Mouse (Mus musculus) heart, postnatal 25 days (tissue): ENCODE measurements around the gene Dusp2. TPM values are rescaled to one million over a fixed set of nuclear protein-coding genes. Genes with fewer than 3 reads are reported as not detected.

ENCODE experiments used
- DNase-seq: peaks from one replicate; pipeline ENCODE4 v3.0.0; 2022; ENCODE audit warnings: low spot score
- intact Hi-C: fragments of 180-260 bp; cut with DNase I; formaldehyde crosslinking; loops from one replicate; pipeline ENCODE4 v1.15.1; 2025
- total RNA-seq, 2 experiments: library from RNA; stranded (reverse); gene quantifications; 2 replicates each; pipeline ENCODE4 v1.2.3; 2021

Dusp2 gene
- total RNA-seq, 2 experiments from 2014 or later = 0.31 to 0.49 TPM

DNA sequence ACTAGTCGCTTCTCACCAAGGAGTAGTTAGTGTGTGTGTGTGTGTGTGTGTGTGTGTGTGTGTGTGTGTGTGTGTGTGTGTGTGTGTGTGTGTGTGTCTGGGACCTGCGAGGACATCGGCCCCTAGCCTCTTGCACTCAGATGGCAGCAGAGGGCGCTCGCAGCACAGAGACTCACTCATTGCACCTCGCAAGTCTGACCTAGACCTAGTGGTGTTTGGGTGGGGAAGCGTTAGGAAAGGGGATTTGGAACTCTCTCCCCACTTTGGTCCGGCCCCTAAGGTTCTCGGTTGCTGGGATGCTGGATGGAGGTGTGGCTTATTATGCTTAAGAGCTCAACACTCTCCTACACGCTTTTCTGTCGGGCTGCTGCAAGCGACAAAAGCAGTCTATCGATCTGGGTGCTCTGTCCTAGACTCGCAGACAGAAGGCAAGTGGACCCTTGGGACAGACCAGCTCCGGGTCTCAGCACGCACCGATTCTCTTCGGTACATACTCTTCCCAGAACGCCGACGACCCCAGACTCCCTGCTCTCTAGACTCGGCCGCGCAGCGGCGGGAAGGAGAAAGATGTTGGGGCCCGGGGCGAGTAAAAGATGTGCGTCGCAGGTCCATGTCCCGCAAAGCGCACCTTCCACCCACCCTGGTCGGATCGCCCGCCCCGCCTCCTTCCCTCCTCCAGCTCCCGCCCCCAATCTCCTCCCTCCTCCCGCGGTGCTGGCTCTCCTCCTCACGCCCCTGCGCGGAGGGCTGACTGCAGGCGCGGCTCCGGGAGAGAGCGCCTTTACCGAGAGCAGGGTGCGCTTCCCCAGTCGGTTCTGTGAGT lies 26.7 kb downstream of the Dusp2 start, which contains the start of gene Adra2b:
TSS of gene Adra2b (plus strand) at position 750 of the 823 bp plus-strand sequence.
- intact Hi-C loops = loop anchor here (1.0 to 5.0 kb wide), 5 partner anchors 26 to 195 kb away; no protein-coding TSS in a partner anchor
- peak; percentile 56 for DNase-seq

DNA sequence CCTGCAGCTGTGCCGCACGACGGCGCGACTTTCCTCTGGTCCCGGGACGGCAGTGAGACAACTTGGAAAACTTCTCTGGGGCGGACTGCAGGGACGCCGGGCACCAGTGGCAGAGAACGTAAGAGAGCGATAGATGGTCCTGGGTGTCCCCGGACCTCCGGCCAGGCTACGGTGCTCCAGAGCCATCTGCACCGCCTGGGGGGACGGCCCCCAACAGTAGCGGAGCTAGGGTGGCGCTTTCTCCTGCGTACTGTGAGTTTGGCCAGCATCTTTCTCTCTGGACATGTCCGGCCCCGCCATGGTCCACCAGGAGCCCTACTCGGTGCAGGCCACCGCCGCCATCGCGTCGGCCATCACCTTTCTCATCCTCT lies 27.3 kb downstream of the Dusp2 start:
- no peak for DNase-seq
- intact Hi-C loops = loop anchor here (2.0 to 5.0 kb wide), 4 partner anchors 26 to 194 kb away; no protein-coding TSS in a partner anchor

- intact Hi-C loops = loop anchor here (2.0 to 5.0 kb wide), 4 partner anchors 25 to 194 kb away; no protein-coding TSS in a partner anchor
- no peak for DNase-seq
These were observed 27.7 kb downstream of the Dusp2 start for GRCm38 (mm10) chr2:127363696-127364095.

- no peak for DNase-seq
- intact Hi-C loops = loop anchor here (5.0 kb wide), 2 partner anchors 138 to 193 kb away; no protein-coding TSS in a partner anchor
These were observed 28.5 kb downstream of the Dusp2 start for GRCm38 (mm10) chr2:127364452-127364851.

GRCm38 (mm10) chr2:127367126-127367820 lies 31.3 kb downstream of the Dusp2 start:
- no peak for DNase-seq
- intact Hi-C loops = no loop called here

GRCm38 (mm10) chr2:127369703-127370376 lies 33.9 kb downstream of the Dusp2 start:
- DNase-seq = no peak
- intact Hi-C loops = no loop called here

GRCm38 (mm10) chr2:127370561-127371483 lies 34.9 kb downstream of the Dusp2 start:
- no peak for DNase-seq
- intact Hi-C loops = no loop called here

- intact Hi-C loops = no loop called here
- DNase-seq = no peak
These were observed 35.5 kb downstream of the Dusp2 start for GRCm38 (mm10) chr2:127371484-127371861.

DNA sequence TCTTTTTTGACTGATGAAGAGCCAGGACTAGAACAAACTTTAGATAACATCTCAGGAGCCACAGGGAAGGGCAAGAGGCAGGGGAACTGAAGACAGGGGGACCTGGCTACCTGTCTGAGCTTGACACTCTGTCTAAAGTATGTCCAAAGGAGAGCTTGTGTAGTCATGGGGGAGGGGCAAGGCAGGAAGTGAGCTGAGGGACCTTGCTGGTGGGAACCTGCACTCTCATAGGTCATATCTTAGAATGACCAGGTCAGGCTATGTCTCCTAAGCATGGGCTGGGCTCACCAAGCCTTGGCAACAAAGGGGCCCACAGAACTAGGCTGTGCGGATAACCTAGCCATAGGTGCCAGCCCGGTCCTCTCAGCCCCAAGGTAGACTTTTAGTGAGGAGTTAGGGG lies 36.1 kb downstream of the Dusp2 start:
- no peak for DNase-seq
- intact Hi-C loops = no loop called here

DNA sequence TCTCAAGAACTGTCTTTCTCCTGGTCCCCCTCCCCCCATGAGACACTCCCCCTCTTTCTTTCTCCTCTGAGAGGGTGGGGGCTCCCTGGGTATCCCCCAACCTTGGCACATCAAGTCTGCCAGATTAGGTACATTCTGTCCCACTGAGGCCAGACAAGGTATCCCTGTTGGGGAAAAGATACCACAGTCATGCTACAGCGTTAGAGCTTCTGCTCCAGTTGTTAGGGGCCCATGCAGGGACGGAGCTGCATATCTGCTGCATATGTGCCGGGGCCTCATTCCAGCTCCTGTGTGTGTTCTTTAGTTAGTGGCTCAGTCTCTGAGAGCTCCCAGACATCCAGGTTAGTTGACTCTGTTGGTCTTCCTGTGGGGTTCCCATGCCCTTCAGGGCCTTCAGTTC lies 38.2 kb downstream of the Dusp2 start:
- DNase-seq = no peak
- intact Hi-C loops = no loop called here

GRCm38 (mm10) chr2:127375087-127375486 lies 39.1 kb downstream of the Dusp2 start:
- DNase-seq = no peak
- intact Hi-C loops = no loop called here

DNA sequence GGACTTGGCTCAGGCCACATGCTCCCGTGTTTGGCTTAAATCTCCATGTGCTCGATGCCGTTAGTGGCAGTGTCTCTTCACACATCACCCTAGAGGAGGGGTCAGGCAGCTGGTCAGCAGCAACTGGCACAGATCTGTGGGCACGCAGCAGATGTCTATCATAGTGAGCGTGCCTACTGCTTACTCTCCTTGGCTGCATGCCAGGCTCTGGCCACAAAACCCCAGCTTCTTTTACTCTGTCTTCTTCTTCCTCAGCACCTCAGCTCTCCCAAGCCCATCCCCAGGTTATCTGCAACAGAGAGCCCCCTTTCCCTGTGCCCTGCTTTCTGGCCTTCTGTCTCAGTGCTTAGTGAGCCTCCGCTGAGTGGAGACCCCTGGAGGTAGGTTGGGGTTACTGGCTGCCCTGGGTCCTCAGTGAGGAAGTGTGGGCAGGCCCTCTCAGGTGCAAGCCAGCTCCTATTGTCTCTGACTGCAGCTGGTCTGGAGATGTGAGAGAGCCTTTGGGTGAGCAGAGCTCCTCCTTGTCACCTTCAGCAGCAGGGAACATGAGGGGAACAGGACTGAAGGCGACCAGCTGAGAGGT lies 39.9 kb downstream of the Dusp2 start:
- DNase-seq = no peak
- intact Hi-C loops = no loop called here

DNA sequence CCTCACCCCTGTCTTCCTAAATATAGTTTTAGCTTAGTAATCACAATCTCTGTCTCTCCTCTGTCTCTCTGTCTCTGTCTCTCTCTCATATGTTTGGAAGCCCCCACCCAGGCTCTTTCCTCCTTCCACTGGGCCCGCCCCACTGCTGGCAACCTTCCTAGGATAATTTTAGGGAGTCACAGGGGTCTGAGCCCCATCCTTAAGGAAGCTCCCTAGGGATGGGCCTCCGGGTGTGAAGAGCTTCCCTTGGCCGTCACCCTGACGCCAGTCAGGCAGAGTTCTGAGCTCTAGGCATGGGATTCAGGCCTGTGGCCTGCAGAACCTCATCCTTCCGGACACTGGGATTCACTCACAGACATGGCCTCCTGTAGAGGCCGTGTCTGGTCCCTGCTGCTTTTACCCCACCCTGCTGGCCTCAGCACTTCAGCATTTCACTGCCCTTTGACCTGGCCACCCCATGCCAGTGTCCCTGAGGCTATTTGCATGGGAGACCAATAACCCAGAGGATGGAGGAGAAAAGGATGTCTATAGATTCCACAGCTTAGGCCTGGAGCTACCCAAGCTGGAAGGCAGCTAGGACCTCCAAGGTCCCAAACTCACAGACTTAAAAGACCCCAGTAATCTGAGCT lies 40.6 kb downstream of the Dusp2 start:
- DNase-seq = no peak
- intact Hi-C loops = no loop called here

- DNase-seq = no peak
- intact Hi-C loops = no loop called here
These were observed 42.1 kb downstream of the Dusp2 start for GRCm38 (mm10) chr2:127377942-127378610.

DNA sequence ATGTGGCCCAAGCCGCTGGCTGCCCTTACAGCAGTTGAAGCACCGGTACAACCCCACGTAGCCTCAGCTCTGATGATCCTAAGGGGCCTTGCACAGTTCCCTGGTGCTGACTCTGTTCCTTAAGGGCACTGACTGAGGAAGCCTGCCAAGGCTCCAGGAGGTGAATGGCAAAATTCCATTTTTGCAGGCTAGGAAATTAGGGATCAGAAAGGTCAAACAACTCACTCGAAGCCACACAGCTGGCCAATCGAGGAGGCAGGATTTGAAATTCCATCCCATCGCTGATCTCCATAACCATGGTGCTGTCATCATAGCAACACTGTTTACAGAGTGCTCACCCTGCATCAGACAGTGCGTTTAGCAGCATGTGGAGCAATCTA lies 42.6 kb downstream of the Dusp2 start:
- DNase-seq = no peak
- intact Hi-C loops = no loop called here

DNA sequence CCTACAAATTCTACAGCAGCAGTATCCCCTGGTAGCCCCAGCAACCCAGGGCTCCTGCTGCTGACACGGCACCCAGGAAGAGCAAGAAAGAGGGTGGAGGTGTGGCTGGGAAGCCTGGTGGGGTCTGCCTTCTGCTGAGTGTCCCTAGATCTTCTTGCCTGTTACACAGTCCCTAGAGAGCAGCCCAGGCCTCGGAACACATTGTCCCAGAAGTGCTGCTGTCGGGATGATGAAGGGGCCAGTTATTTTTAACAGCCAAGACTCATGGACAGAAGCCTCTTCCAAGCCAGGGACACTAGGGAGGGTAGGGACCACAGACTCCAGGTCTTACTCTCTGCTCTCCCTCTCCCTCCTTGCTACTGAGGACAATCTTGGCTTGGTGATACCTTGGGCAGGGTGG lies 43.3 kb downstream of the Dusp2 start:
- intact Hi-C loops = no loop called here
- DNase-seq = no peak

DNA sequence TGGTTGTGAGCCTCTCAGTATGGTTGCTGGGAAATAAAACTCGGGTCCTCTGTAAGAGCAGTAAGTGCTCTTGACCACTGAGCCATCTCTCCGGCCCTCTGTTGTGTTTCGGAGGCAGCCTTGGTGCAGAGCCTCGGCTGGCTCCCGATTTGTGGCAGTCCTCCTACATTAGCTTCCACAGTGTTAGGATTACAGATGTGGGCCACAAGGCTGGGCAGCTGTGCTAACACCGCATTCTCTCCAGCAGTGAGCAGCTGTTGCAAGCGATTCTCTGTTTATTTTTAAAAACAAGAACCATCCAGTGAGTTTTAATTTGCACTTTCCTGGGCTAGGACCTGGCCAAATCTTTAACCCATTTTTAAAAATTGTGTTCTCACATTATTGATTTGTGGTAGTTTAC lies 47.9 kb downstream of the Dusp2 start:
- intact Hi-C loops = no loop called here
- DNase-seq = no peak

GRCm38 (mm10) chr2:127387521-127387920 lies 51.6 kb downstream of the Dusp2 start:
- intact Hi-C loops = no loop called here
- DNase-seq = no peak
